Mouse (Mus musculus): ENCODE measurements around the gene Mycbpap. TPM values are rescaled to one million over a fixed set of nuclear protein-coding genes. Genes with fewer than 3 reads are reported as not detected.

Gene Mycbpap
- total RNA-seq, 2 experiments from 2014 or later = 5.5 to 7.7 TPM

- intact Hi-C loops (cut with DNase I) = loop anchor here (1.0 to 10.0 kb wide), 4 partner anchors 62 to 350 kb away; partner anchors contain the start of gene Rsad1
Measured at GRCm38 (mm10) chr11:94485223-94485622, 36.3 kb downstream of the Mycbpap start.

GRCm38 (mm10) chr11:94484636-94485035 is 36.9 kb downstream of the Mycbpap start:
- intact Hi-C loops (cut with DNase I) = loop anchor here (1.0 to 10.0 kb wide), 4 partner anchors 63 to 350 kb away; partner anchors contain the start of gene Rsad1
- DNase-seq (ENCODE audit: low spot score in 2 of 2) = no peak

More at GRCm38 (mm10) chr11:94485223-94485622, 36.3 kb downstream of the Mycbpap start:
- no peak for DNase-seq (ENCODE audit: low spot score in 2 of 2)

GRCm38 (mm10) chr11:94483921-94484320 is 37.6 kb downstream of the Mycbpap start:
- intact Hi-C loops (cut with DNase I) = loop anchor here (10.0 kb wide), 1 partner anchor 349 kb away; no protein-coding TSS in a partner anchor

GRCm38 (mm10) chr11:94483436-94483835 is 38.1 kb downstream of the Mycbpap start:
- intact Hi-C loops (cut with DNase I) = loop anchor here (10.0 kb wide), 1 partner anchor 349 kb away; no protein-coding TSS in a partner anchor
- DNase-seq (ENCODE audit: low spot score in 2 of 2) = no peak

More at GRCm38 (mm10) chr11:94483921-94484320, 37.6 kb downstream of the Mycbpap start:
- DNase-seq (ENCODE audit: low spot score in 2 of 2) = no peak

GRCm38 (mm10) chr11:94482738-94483137 is 38.8 kb downstream of the Mycbpap start:
- no peak for DNase-seq (ENCODE audit: low spot score in 2 of 2)
- intact Hi-C loops (cut with DNase I) = loop anchor here (10.0 kb wide), 1 partner anchor 348 kb away; no protein-coding TSS in a partner anchor

GRCm38 (mm10) chr11:94481963-94482362 is 39.6 kb downstream of the Mycbpap start:
- intact Hi-C loops (cut with DNase I) = loop anchor here (10.0 kb wide), 1 partner anchor 347 kb away; no protein-coding TSS in a partner anchor
- DNase-seq (ENCODE audit: low spot score in 2 of 2) = no peak

- DNase-seq (ENCODE audit: low spot score in 2 of 2) = no peak
- intact Hi-C loops (cut with DNase I) = loop anchor here (10.0 kb wide), 1 partner anchor 346 kb away; no protein-coding TSS in a partner anchor
Measured at GRCm38 (mm10) chr11:94480382-94480781, 41.2 kb downstream of the Mycbpap start.

GRCm38 (mm10) chr11:94477651-94478050 is 43.9 kb downstream of the Mycbpap start:
- intact Hi-C loops (cut with DNase I) = no loop called here
- no peak for DNase-seq (ENCODE audit: low spot score in 2 of 2)

- intact Hi-C loops (cut with DNase I) = loop anchor here (2.0 kb wide), 1 partner anchor 145 kb away; no protein-coding TSS in a partner anchor
- DNase-seq (ENCODE audit: low spot score in 2 of 2) = no peak
Measured at GRCm38 (mm10) chr11:94475722-94476121, 45.8 kb downstream of the Mycbpap start.

- no peak for DNase-seq (ENCODE audit: low spot score in 2 of 2)
- intact Hi-C loops (cut with DNase I) = loop anchor here (2.0 to 5.0 kb wide), 2 partner anchors 52 to 144 kb away; no protein-coding TSS in a partner anchor
Measured at GRCm38 (mm10) chr11:94474544-94474910, 47.0 kb downstream of the Mycbpap start.

GRCm38 (mm10) chr11:94473707-94474543 is 47.6 kb downstream of the Mycbpap start, which contains the start of gene Cacna1g:
Cacna1g (minus strand) TSS chr11:94474198.
- DNase-seq (ENCODE audit: low spot score in 2 of 2) = peak; percentile 88 to 90
- intact Hi-C loops (cut with DNase I) = loop anchor here (2.0 to 5.0 kb wide), 2 partner anchors 52 to 143 kb away; no protein-coding TSS in a partner anchor

GRCm38 (mm10) chr11:94472916-94473706 is 48.4 kb downstream of the Mycbpap start:
- intact Hi-C loops (cut with DNase I) = loop anchor here (5.0 kb wide), 1 partner anchor 51 kb away; no protein-coding TSS in a partner anchor
- no peak for DNase-seq (ENCODE audit: low spot score in 2 of 2)

GRCm38 (mm10) chr11:94472585-94472915 is 49.0 kb downstream of the Mycbpap start:
- DNase-seq (ENCODE audit: low spot score in 2 of 2) = no peak
- intact Hi-C loops (cut with DNase I) = loop anchor here (5.0 kb wide), 1 partner anchor 50 kb away; no protein-coding TSS in a partner anchor

GRCm38 (mm10) chr11:94471740-94472584 is 49.6 kb downstream of the Mycbpap start:
- DNase-seq (ENCODE audit: low spot score in 2 of 2) = no peak
- intact Hi-C loops (cut with DNase I) = loop anchor here (5.0 kb wide), 1 partner anchor 50 kb away; no protein-coding TSS in a partner anchor

- intact Hi-C loops (cut with DNase I) = loop anchor here (5.0 kb wide), 1 partner anchor 48 kb away; no protein-coding TSS in a partner anchor
- no peak for DNase-seq (ENCODE audit: low spot score in 2 of 2)
Measured at GRCm38 (mm10) chr11:94470391-94470790, 51.2 kb downstream of the Mycbpap start.

GRCm38 (mm10) chr11:94469136-94470064 is 52.1 kb downstream of the Mycbpap start:
- intact Hi-C loops (cut with DNase I) = loop anchor here (5.0 kb wide), 1 partner anchor 47 kb away; no protein-coding TSS in a partner anchor
- DNase-seq (ENCODE audit: low spot score in 2 of 2) = no peak

GRCm38 (mm10) chr11:94468582-94469064 is 52.9 kb downstream of the Mycbpap start:
- intact Hi-C loops (cut with DNase I) = no loop called here

More at GRCm38 (mm10) chr11:94468582-94469064, 52.9 kb downstream of the Mycbpap start:
- peak in 1 of 2 experiments; percentile 71 for DNase-seq (ENCODE audit: low spot score in 2 of 2)
